Mouse (Mus musculus) ovary, adult 18-20 months (tissue): Measurements from ENCODE around the gene Shcbp1l.
"Not testable (repeated sequence)": the region's sequence is repeated elsewhere in the genome, so short reads cannot be mapped to it uniquely, and the experiment has no call there.

ENCODE experiments used
- DNase-seq: peaks from one replicate; pipeline ENCODE4 v3.0.0; 2022; ENCODE audit warnings: low spot score, mixed read lengths

The Shcbp1l gene

GRCm38 (mm10) chr1:153424770-153425584 lies at the start of gene Shcbp1l:
TSS of gene Shcbp1l (plus strand) at chr1:153425162.
- DNase-seq, result peak; percentile 28

- no peak for DNase-seq
Measured at GRCm38 (mm10) chr1:153376446-153376845, 48.5 kb upstream of the Shcbp1l start.

DNA sequence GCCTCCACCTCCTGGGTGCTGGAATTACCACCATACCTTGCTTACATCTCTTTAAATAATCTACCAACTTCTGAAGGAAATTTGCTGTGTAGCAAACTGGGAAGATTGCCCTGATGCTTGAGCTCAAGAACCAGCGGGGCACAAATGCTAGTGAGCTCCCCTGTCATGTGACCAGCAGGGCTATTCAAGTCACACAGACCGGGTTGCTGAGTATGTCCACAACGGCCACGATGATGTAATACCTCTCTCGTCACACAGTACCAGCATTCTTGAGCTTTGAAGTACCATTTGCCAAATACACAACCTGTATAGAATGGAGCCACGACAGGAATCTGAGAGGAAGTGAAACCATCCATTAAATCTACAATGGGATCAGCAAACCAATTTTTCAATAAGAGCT lies 46.4 kb upstream of the Shcbp1l start:
- DNase-seq, result no peak

- no peak for DNase-seq
Measured at GRCm38 (mm10) chr1:153379832-153380231, 45.1 kb upstream of the Shcbp1l start.

- DNase-seq, result peak; percentile 15
Measured at GRCm38 (mm10) chr1:153380746-153381282, 44.1 kb upstream of the Shcbp1l start.

DNA sequence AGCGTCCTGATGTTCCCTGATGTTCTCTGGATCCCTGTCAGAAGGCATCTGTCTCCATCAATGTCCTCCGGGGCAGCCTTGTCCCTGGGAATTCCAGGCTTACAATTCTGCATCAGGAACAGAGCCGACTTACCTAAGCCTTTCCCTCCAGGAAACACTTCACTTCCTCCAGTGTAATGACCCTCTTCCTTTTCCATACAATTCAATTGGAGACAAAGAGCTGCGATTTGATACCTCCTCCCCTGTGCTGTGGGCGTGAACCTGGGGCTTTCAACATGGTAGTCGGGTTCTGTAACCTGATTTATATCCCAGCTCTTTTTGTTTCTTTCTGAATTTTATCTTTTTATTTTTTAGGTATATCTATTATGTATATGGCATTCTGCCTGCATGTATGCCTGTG lies 39.9 kb upstream of the Shcbp1l start:
- DNase-seq, result no peak

DNA sequence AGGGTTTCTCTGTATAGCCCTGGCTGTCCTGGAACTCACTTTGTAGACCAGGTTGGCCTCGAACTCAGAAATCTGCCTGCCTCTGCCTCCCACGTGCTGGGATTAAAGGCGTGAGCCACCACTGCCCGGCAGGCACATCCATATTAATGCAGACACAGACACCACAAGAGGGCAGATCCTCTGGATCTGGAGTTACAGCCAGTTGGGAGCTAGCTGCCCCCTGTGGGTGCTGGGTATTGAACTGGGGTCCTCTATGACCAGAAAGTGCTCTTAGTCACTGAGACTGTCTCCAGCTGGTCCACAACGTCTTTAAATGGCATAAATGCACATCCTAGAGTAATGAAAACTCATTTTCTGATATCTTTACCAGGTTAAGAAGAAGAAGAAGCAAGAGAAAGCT lies 39.3 kb upstream of the Shcbp1l start:
- not testable (repeated sequence) for DNase-seq

DNA sequence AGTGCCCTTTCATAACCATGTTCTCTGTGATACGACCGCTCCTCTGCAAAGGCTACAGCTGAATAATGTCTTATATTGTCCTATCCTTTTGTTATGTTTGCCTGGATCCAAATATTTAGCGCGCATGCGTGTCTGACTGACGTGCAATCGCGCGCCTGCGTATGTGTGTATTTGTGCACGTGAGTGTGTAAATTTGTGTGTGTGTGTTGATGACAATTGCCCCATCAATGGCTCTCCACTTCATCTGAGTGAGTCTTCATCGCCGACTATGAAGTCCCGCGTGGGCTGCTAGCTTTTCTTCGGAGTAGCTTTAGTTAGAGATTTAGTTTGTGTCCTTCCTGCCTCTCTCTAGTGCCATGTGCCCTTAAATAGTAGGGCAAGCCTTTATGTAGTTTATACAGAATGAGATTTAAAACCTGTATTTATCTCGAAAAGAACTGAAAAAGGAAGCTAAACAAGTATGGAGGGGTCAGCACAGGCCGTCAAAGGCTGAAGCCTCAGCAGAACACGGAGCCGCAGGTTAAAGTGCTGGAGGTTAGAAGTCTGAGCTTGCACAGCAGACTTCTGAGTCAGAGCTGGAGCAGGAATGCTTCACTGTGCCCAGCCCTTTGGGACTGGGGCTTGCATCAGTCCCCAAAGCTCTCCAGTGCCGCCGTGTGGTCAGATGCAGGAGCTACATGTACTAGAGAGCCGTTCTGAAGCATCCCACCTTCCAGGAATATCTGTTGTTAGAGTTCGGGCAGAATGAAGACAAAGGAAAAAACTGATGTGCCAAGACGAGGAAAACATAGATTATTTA lies 38.5 kb upstream of the Shcbp1l start:
- peak; percentile 60 for DNase-seq

GRCm38 (mm10) chr1:153395706-153396105 lies 29.3 kb upstream of the Shcbp1l start:
- not testable (repeated sequence) for DNase-seq

DNA sequence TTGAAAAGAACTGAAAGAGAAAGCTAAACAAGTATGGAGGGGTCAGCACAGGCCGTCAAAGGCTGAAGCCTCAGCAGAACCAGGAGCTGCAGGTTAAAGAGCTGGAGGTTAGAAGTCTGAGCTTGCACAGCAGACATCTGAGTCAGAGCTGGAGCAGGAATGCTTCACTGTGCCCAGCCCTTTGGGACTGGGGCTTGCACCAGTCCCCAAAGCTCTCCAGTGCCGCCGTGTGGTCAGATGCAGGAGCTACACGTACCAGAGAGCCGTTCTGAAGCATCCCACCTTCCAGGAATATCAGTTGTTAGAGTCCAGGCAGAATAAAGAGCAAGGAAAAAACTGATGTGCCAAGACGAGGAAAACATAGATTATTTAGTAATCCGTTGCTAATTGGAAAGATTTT lies 23.2 kb upstream of the Shcbp1l start:
- no peak for DNase-seq

DNA sequence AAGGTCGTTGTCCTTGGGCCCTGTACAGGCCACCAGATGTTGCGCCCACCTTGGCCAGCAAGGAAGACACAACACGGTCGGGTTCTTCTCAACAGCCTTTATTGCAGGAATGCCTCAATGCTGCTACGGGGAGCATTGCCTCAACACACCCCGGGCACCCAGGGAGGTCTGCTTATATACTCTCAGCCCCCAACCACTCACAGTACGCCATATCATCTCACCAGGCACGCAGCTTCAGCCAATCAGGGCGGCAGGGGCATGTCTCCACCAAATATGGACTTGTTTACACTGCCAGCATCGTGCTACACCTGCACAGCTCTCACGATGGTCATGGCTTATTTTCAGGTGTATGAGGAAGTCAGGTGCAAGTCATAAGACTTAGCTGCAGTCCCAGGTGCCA lies 17.3 kb upstream of the Shcbp1l start:
- not testable (repeated sequence) for DNase-seq

DNA sequence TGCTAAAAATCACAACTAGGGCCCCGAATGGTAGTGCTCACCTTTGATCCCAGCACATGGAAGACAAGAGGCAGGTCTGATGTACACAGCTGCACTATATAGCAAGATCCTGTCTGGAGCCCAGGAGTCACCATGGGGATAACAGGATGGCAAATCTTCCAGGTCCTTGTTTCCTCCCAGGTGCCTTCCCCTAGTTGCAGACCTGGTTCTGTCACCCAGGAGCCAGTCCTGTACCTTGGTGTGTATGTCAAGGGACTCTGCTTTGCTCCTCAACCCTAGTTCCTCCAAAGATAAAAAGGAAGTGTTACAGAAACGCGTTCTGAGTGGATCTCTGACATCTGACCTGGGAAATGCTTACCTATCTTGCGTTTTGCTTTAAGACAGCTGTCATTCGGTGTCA lies 16.7 kb upstream of the Shcbp1l start:
- DNase-seq, result not testable (repeated sequence)

- not testable (repeated sequence) for DNase-seq
Measured at GRCm38 (mm10) chr1:153410915-153411314, 14.0 kb upstream of the Shcbp1l start.

- DNase-seq, result no peak
Measured at GRCm38 (mm10) chr1:153411723-153412122, 13.2 kb upstream of the Shcbp1l start.

GRCm38 (mm10) chr1:153412663-153413396 lies 12.1 kb upstream of the Shcbp1l start:
- DNase-seq, result not testable (repeated sequence)

DNA sequence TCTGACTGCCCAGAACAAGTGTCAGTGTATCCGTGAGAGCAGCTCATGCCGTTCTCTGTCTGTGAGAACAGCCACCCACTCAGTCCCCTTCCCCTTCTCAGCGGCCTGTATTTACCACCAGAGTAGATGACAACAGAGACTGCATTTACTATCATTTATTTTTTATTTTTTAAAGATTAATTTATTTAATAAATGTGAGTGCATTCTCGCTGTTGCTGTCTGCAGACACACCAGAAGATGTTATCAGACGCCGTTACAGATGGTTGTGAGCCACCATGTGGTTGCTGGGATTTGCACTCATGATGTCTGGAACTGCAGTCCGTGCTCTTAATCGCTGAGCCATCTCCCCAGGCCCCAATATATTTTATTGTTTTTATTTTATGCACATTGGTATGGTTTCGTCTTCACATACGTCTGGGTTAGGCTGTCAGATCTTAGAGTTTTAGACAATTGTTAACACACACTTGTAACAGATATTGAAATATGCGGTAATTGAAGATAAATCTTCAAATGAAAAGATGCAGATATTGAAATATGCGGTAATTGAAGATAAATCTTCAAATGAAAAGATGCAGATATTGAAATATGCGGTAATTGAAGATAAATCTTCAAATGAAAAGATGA lies 11.5 kb upstream of the Shcbp1l start:
- DNase-seq, result not testable (repeated sequence)

- peak; percentile 42 for DNase-seq
Measured at GRCm38 (mm10) chr1:153414114-153414723, 10.7 kb upstream of the Shcbp1l start.

DNA sequence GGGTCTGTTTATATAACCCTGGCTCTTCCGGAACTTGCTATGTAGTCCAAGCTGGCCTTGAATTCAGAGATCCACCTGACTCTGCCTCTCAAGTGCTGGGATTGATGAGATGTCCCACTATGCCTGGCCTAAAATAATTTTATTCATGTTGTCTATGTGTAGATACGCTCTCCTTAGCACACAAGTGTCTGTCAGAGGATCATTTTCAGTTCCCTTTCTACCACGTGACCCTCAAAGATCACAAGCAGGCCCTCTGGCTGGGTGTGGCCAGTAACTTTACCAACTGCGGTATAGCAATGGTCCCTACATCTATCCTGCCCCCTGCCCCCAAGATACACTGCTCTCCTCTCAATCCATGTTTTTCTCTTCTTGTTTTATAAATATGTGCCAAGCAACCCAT lies 10.0 kb upstream of the Shcbp1l start:
- no peak for DNase-seq

DNA sequence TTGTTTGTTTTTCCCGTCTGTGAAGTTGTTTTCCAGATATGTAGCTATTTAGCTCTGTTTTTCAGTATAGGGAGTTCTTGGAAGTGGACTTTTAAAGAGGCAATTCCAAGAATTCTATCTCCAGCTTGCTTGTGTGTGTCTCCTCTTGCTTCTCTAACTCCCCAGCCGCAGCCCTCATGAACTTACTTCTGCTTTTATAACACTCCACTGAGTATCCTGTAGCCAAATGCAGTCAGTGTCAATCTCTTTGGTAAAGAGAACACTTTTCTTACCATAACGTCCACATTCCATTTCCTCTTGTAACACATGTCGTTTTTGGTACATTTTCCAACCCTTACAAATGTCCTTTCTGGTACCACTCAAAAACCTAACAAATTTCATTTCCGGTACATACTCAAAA lies 9.2 kb upstream of the Shcbp1l start:
- DNase-seq, result not testable (repeated sequence)

- not testable (repeated sequence) for DNase-seq
Measured at GRCm38 (mm10) chr1:153416271-153416832, 8.6 kb upstream of the Shcbp1l start.

GRCm38 (mm10) chr1:153417805-153418204 lies 7.2 kb upstream of the Shcbp1l start:
- not testable (repeated sequence) for DNase-seq
